Comparison of ENCODE assay signal across 16 mouse cellular contexts in the genomic region with DNA sequence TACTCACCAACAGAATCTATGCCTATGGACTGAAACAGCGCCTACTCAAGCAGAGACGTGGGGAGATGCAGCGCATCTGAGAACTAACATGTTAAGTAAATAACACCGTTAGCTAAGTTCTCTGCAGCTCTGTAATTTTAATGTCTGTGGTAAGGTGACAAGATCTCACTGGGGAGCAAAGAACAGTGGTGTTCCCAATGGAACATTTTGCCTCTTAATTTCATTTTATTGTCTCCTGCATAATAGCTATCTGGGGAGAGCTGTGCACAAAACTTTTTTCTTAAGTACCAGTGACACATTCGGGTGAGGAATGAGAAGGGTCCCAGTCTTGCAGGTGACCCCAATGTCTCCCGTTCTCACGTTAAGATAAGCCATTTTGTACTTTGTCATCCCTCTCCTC.
"Had no signal": no experiment of that assay in that cellular context is flagged by ENCODE, and none has a peak within 500 bp of the region (broad histone marks: within the 10 kb centered on the region; RNA-seq: fewer than 3 reads in every experiment).

Gene Vmn1r1, minus strand, starts transcription at position 101 of the 400 bp plus-strand sequence.

- DNase-seq: heart, postnatal 10 days; heart, postnatal 14 days; heart, postnatal 36 days; heart, postnatal 4 days; kidney, adult 11 months; kidney, adult 18-20 months; kidney, adult 2 months; kidney, adult 8-10 months; kidney, adult 9 months; kidney, postnatal 10 days; kidney, postnatal 14 days; kidney, postnatal 25 days; kidney, postnatal 36 days; kidney, postnatal 4 days; layer of hippocampus, adult 9-11 months; layer of hippocampus, postnatal 36 days had no signal
